Mouse (Mus musculus) CH12.LX (cell line): ENCODE measurements around the gene Xylt1. TPM values are rescaled to one million over a fixed set of nuclear protein-coding genes. Genes with fewer than 3 reads are reported as not detected.

Experiments
- DNase-seq: peaks from one replicate; pipeline ENCODE4 v3.0.0-alpha.2; 2013; ENCODE audit errors: extremely low read depth
- H3K27ac ChIP-seq: 2 replicates; pipeline ENCODE4 v1.5.1; 2012; ENCODE audit warnings: low read depth, mild to moderate bottlenecking, control low read depth, moderate library complexity; ENCODE audit not compliant: insufficient read depth
- H3K27me3 ChIP-seq: replicated peaks from 2 replicates; pipeline ENCODE3; 2012; ENCODE audit warnings: inconsistent platforms
- H3K36me3 ChIP-seq, 2 experiments: replicated peaks in 1 of 2; 2 replicates each; pipeline versions ENCODE3 to v1.6.1; 2012; ENCODE audit warnings: inconsistent platforms in 1 of 2, low read length in 1 of 2, mild to moderate bottlenecking in 1 of 2, mixed read lengths in 1 of 2, moderate library complexity in 1 of 2; ENCODE audit not compliant: control insufficient read depth in 1 of 2, insufficient read depth in 1 of 2
- H3K4me1 ChIP-seq, 2 experiments: 2 replicates each; pipeline ENCODE4 v1.6.1; 2012; ENCODE audit warnings: inconsistent platforms in 1 of 2, moderate library complexity in 1 of 2; ENCODE audit not compliant: insufficient read depth in 2 of 2, control insufficient read depth in 1 of 2
- H3K4me2 ChIP-seq: 2 replicates; pipeline ENCODE4 v1.6.1; 2012; ENCODE audit warnings: low read depth, mild to moderate bottlenecking, control low read depth; ENCODE audit not compliant: poor library complexity, insufficient read depth, severe bottlenecking
- H3K4me3 ChIP-seq, 3 experiments: fragments of 150-350 bp in 1 of 3; sonication (generic) in 1 of 3; replicated peaks in 1 of 3; 2 replicates each; pipeline versions ENCODE3 to v1.5.1; 2011 to 2012; ENCODE audit warnings: low read depth in 2 of 3, low read length in 2 of 3, mild to moderate bottlenecking in 2 of 3, moderate library complexity in 2 of 3, control low read depth in 1 of 3, improper control_type of control experiment in 1 of 3, inconsistent platforms in 1 of 3, mixed read lengths in 1 of 3; ENCODE audit not compliant: poor library complexity in 1 of 3
- H3K79me2 ChIP-seq: replicated peaks from 2 replicates; pipeline ENCODE4 v1.6.1; 2012; ENCODE audit warnings: mild to moderate bottlenecking, moderate library complexity; ENCODE audit not compliant: control insufficient read depth, poor library complexity, insufficient read depth, severe bottlenecking; ENCODE audit errors: extremely low read depth
- H3K9ac ChIP-seq: 2 replicates; pipeline ENCODE4 v1.6.1; 2012; ENCODE audit warnings: low read depth, mild to moderate bottlenecking, control low read depth, moderate library complexity; ENCODE audit not compliant: insufficient read depth
- H3K9me3 ChIP-seq: replicated peaks from 2 replicates; pipeline ENCODE3; 2012; ENCODE audit warnings: low read length, inconsistent platforms, mixed read lengths
- CHD2 ChIP-seq: IDR thresholded peaks from 2 replicates; pipeline ENCODE4 v1.6.1; 2011; ENCODE audit warnings: low read length, improper control_type of control experiment
- CTCF ChIP-seq, 2 experiments: IDR thresholded peaks in 1 of 2; conservative IDR thresholded peaks in 1 of 2; 2 replicates each; pipeline ENCODE4 v1.5.1; 2011 to 2012; ENCODE audit warnings: low read depth in 2 of 2, low read length in 2 of 2, improper control_type of control experiment in 1 of 2, inconsistent platforms in 1 of 2, mild to moderate bottlenecking in 1 of 2, moderate library complexity in 1 of 2
- E2F4 ChIP-seq: IDR thresholded peaks from 2 replicates; pipeline ENCODE4 v1.6.1; 2011; ENCODE audit warnings: low read depth, low read length, improper control_type of control experiment; ENCODE audit not compliant: insufficient replicate concordance
- EP300 ChIP-seq: IDR thresholded peaks from 2 replicates; pipeline ENCODE4 v1.6.1; 2011; ENCODE audit warnings: low read length, improper control_type of control experiment
- ETS1 ChIP-seq: conservative IDR thresholded peaks from 2 replicates; pipeline ENCODE4 v1.6.1; 2012; ENCODE audit warnings: low read depth, mild to moderate bottlenecking, inconsistent platforms, low read length, improper control_type of control experiment, moderate library complexity
- GABPA ChIP-seq: IDR thresholded peaks from 2 replicates; pipeline ENCODE4 v1.6.1; 2012; ENCODE audit warnings: low read depth, low read length, improper control_type of control experiment, inconsistent platforms; ENCODE audit not compliant: insufficient replicate concordance
- HCFC1 ChIP-seq: IDR thresholded peaks from 2 replicates; pipeline ENCODE4 v1.6.1; 2012; ENCODE audit warnings: low read depth, mild to moderate bottlenecking, inconsistent platforms, low read length, improper control_type of control experiment
- JUN ChIP-seq: IDR thresholded peaks from 2 replicates; pipeline ENCODE4 v1.6.1; 2011; ENCODE audit warnings: low read depth, mild to moderate bottlenecking, low read length, improper control_type of control experiment, moderate library complexity; ENCODE audit not compliant: insufficient read depth
- JUND ChIP-seq: conservative IDR thresholded peaks from 2 replicates; pipeline ENCODE4 v1.6.1; 2011; ENCODE audit warnings: low read depth, low read length, improper control_type of control experiment
- MAFK ChIP-seq: IDR thresholded peaks from 2 replicates; pipeline ENCODE4 v1.6.1; 2011; ENCODE audit warnings: low read length, improper control_type of control experiment; ENCODE audit not compliant: insufficient replicate concordance
- MAX ChIP-seq: IDR thresholded peaks from 2 replicates; pipeline ENCODE4 v1.6.1; 2011; ENCODE audit warnings: low read length, improper control_type of control experiment
- MAZ ChIP-seq: IDR thresholded peaks from 2 replicates; pipeline ENCODE4 v1.6.1; 2012; ENCODE audit warnings: low read depth, mild to moderate bottlenecking, inconsistent platforms, low read length, improper control_type of control experiment, moderate library complexity
- MEF2A ChIP-seq: IDR thresholded peaks from 2 replicates; pipeline ENCODE4 v1.6.1; 2014; ENCODE audit warnings: low read depth, mild to moderate bottlenecking, inconsistent platforms, low read length, improper control_type of control experiment, borderline replicate concordance
- MXI1 ChIP-seq: IDR thresholded peaks from 2 replicates; pipeline ENCODE4 v1.6.1; 2011; ENCODE audit warnings: mild to moderate bottlenecking, low read depth, low read length, improper control_type of control experiment
- MYC ChIP-seq: IDR thresholded peaks from 2 replicates; pipeline ENCODE4 v1.6.1; 2011; ENCODE audit warnings: low read depth, mild to moderate bottlenecking, improper control_type of control experiment, low read length
- NELFE ChIP-seq: IDR thresholded peaks from 2 replicates; pipeline ENCODE4 v1.6.1; 2011; ENCODE audit warnings: low read depth, low read length, improper control_type of control experiment
- NRF1 ChIP-seq: IDR thresholded peaks from 2 replicates; pipeline ENCODE4 v1.6.1; 2014; ENCODE audit warnings: low read depth, mild to moderate bottlenecking, inconsistent platforms, low read length, improper control_type of control experiment, moderate library complexity
- POLR2AphosphoS2 ChIP-seq: IDR thresholded peaks from 2 replicates; pipeline ENCODE4 v1.6.1; 2011; ENCODE audit warnings: low read depth, low read length, improper control_type of control experiment
- RCOR1 ChIP-seq: conservative IDR thresholded peaks from 2 replicates; pipeline ENCODE4 v1.6.1; 2012; ENCODE audit warnings: low read depth, mild to moderate bottlenecking, inconsistent platforms, low read length, improper control_type of control experiment
- SIN3A ChIP-seq: IDR thresholded peaks from 2 replicates; pipeline ENCODE4 v1.6.1; 2012; ENCODE audit warnings: low read length, improper control_type of control experiment, inconsistent platforms
- TCF12 ChIP-seq: IDR thresholded peaks from 2 replicates; pipeline ENCODE4 v1.6.1; 2014; ENCODE audit warnings: low read depth, mild to moderate bottlenecking, inconsistent platforms, low read length, improper control_type of control experiment
- UBTF ChIP-seq: IDR thresholded peaks from 2 replicates; pipeline ENCODE4 v1.6.1; 2012; ENCODE audit warnings: low read depth, mild to moderate bottlenecking, inconsistent platforms, low read length, improper control_type of control experiment, moderate library complexity
- ZC3H11A ChIP-seq: IDR thresholded peaks from 2 replicates; pipeline ENCODE4 v1.6.1; 2012; ENCODE audit warnings: low read depth, mild to moderate bottlenecking, inconsistent platforms, low read length, improper control_type of control experiment
- ZNF384 ChIP-seq: IDR thresholded peaks from 2 replicates; pipeline ENCODE4 v1.6.1; 2012; ENCODE audit warnings: low read depth, low read length, improper control_type of control experiment, inconsistent platforms
- dilution Hi-C: fragments of 300-500 bp; cut with MboI; formaldehyde crosslinking; loops from 2 replicates; pipeline ENCODE4 v1.14.3; 2020; ENCODE audit warnings: low sequenced_read_pairs; ENCODE audit not compliant: extremely low pct_unique_long_range_greater_than_20kb, extremely low pct_ligation_motif_present
- in situ Hi-C: fragments of 300-500 bp; cut with MboI; formaldehyde crosslinking; loops from 3 replicates; pipeline ENCODE4 v1.14.3; 2019; ENCODE audit warnings: low sequenced_read_pairs, low pct_ligation_motif_present, low pct_unique_long_range_greater_than_20kb, mixed read lengths
- polyA plus RNA-seq: library from polyadenylated mRNA; unstranded; fragments of >175 nt; gene quantifications from 2 replicates; pipeline ENCODE4 v1.2.1, GENCODE M21; 2012; ENCODE audit warnings: low read depth; ENCODE audit not compliant: insufficient read length
- total RNA-seq, 2 experiments: library from RNA; depleted of rRNA; stranded (reverse); fragments of 300-350 nt in 1 of 2; fragments of >200 nt in 1 of 2; gene quantifications; 2 replicates each; pipeline ENCODE4 v1.2.3; 2012 to 2014

The Xylt1 gene
- total and polyA plus RNA-seq, 3 experiments = 0.38 to 0.84 (median 0.38) TPM

DNA sequence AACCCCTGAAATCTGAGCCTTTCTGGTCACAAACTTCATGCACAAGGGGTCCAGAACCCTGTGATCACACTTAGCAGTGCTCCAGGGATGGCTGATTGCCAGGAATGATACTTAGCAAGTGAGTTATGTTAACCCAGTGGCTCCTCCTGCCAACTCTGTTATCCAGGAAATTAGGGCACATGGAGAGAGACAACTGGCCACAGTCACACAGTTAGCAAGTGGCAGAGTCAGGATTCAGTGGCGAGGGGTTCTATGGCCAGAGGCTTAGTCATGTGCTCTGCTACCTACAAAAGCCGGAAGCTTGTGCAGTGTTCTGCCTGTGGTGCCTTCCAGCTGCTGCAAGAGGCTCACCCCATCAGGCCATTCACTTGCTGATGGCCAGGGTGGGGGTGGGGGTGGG is 175.0 kb downstream of the Xylt1 start:
- no peak for DNase-seq
- Histone ChIP-seq H3K4me3 (no peak overlapping the region), H3K9me3 (no peaks in the 10 kb centered on the region), H3K36me3 (no peaks in the 10 kb centered on the region), H3K9ac (no peak overlapping the region), H3K79me2 (no peaks in the 10 kb centered on the region), H3K4me1 (peaks cover 4 to 19% of the 10 kb centered on the region in 2 experiments; a peak in 3 of 4 replicates), H3K27ac (no peak overlapping the region), H3K4me2 (no peak overlapping the region), H3K27me3 (no peaks in the 10 kb centered on the region)
- TF ChIP-seq NRF1 = no peak
- no peak for TF ChIP-seq UBTF
- no peak for TF ChIP-seq MAX
- no peak for TF ChIP-seq MXI1
- no peak for TF ChIP-seq ZNF384
- TF ChIP-seq E2F4 = no peak
- TF ChIP-seq JUND = no peak
- TF ChIP-seq HCFC1 = no peak
- TF ChIP-seq MAFK = no peak
- no peak for TF ChIP-seq NELFE
- TF ChIP-seq GABPA = no peak
- TF ChIP-seq MAZ = no peak
- TF ChIP-seq MYC = no peak
- no peak for TF ChIP-seq ETS1
- TF ChIP-seq CTCF (conservative IDR thresholded peaks at IDR 0.05 in 1 of 2, IDR thresholded peaks at IDR 0.05 in 1 of 2; ENCODE audit: low read depth in 2 of 2, low read length in 2 of 2) = no peak
- no peak for TF ChIP-seq ZC3H11A
- TF ChIP-seq RCOR1 = no peak
- TF ChIP-seq POLR2AphosphoS2 = no peak
- no peak for TF ChIP-seq SIN3A
- TF ChIP-seq JUN = no peak
- in situ Hi-C loops = loop anchor here (10.0 kb wide), 1 partner anchor 171 kb away; the partner anchor contains the start of gene Xylt1
- dilution Hi-C loops = no loop called here

DNA sequence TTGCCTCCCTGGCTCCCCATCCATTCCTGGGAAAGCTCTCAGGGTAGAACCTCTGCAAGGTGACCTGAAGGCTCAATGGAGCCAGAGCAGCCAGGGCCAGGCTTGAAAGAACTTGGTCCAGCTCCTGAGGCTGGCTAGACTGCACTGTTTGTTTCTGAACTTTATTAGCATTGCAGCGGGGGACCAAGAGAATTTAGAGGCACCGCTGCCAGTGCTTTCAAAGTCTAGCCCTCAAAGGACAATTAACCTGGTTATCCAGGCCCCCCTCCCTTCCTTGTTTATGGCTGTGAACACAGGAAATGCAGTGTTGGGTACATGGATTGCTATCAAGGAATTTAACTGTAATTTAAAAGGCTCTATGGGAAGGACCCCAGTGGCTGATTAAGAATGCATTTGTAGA is 177.4 kb downstream of the Xylt1 start:
- no peaks in the 10 kb centered on the region for H3K27me3 ChIP-seq
- in situ Hi-C loops = loop anchor here (10.0 kb wide), 1 partner anchor 173 kb away; the partner anchor contains the start of gene Xylt1
- DNase-seq = no peak
- TF ChIP-seq MEF2A = no peak
- no peak for TF ChIP-seq TCF12
- TF ChIP-seq EP300 = no peak
- no peak for TF ChIP-seq CHD2
- TF ChIP-seq MAX = no peak
- no peak for TF ChIP-seq HCFC1
- TF ChIP-seq CTCF (conservative IDR thresholded peaks at IDR 0.05 in 1 of 2, IDR thresholded peaks at IDR 0.05 in 1 of 2; ENCODE audit: low read depth in 2 of 2, low read length in 2 of 2) = no peak
- TF ChIP-seq, all 38 proteins: peak for 0
- Histone ChIP-seq H3K9ac (no peak overlapping the region), H3K79me2 (no peaks in the 10 kb centered on the region), H3K4me3 (no peak overlapping the region), H3K4me1 (peaks cover 4 to 13% of the 10 kb centered on the region in 2 experiments; a peak in 3 of 4 replicates), H3K4me2 (no peak overlapping the region), H3K27ac (no peak overlapping the region), H3K9me3 (no peaks in the 10 kb centered on the region), H3K36me3 (no peaks in the 10 kb centered on the region)
- dilution Hi-C loops = no loop called here
